Mouse (Mus musculus): ENCODE measurements at regions not wholly inside any gene's neighbourhood (a gene's known extent, or its start where the extent isn't known, plus 50 kb on each side); places are given as distances from the start of the nearest gene placed in this dataset.

GRCm38 (mm10) chr15:6959911-6960310, 85.1 kb upstream of the Osmr start:
- no peak for TF ChIP-seq ZC3H11A (IDR thresholded peaks at IDR 0.05; ENCODE audit: low read depth, low read length)
- TF ChIP-seq USF1 (IDR thresholded peaks at IDR 0.05; ENCODE audit: low read depth, low read length): no peak
- TF ChIP-seq CTCF (IDR thresholded peaks at IDR 0.05 in 2 of 3, conservative IDR thresholded peaks at IDR 0.05 in 1 of 3; ENCODE audit: control insufficient read depth in 1 of 3, insufficient read depth in 1 of 3, low read depth in 2 of 3, low read length in 3 of 3, poor library complexity in 1 of 3, severe bottlenecking in 1 of 3): no peak
- TF ChIP-seq MEF2A (IDR thresholded peaks at IDR 0.05; ENCODE audit: extremely low read depth, insufficient replicate concordance, low read depth, low read length, poor library complexity, severe bottlenecking): no peak
- no peak for TF ChIP-seq TAL1 (IDR thresholded peaks at IDR 0.05; ENCODE audit: low read length)
- TF ChIP-seq HCFC1 (IDR thresholded peaks at IDR 0.05; ENCODE audit: low read depth, low read length): no peak
- TF ChIP-seq JUND (IDR thresholded peaks at IDR 0.05; ENCODE audit: low read depth, low read length): no peak
- TF ChIP-seq MAFK (IDR thresholded peaks at IDR 0.05; ENCODE audit: borderline replicate concordance, low read depth, low read length): no peak
- no peak for TF ChIP-seq ELF1 (IDR thresholded peaks at IDR 0.05; ENCODE audit: low read depth, low read length)
- no peak for TF ChIP-seq SMC3 (IDR thresholded peaks at IDR 0.05; ENCODE audit: low read depth, low read length)
- no peak for TF ChIP-seq GATA1 (IDR thresholded peaks at IDR 0.05; ENCODE audit: low read depth, low read length)
- TF ChIP-seq BHLHE40 (IDR thresholded peaks at IDR 0.05; ENCODE audit: borderline replicate concordance, low read depth, low read length): no peak
- no peak for TF ChIP-seq RCOR1 (IDR thresholded peaks at IDR 0.05; ENCODE audit: low read depth, low read length)

Data from MEL (cell line).